Mouse (Mus musculus) thymus, adult 2 months (tissue): ENCODE results near the gene Gm5155. TPM values are rescaled to one million over a fixed set of nuclear protein-coding genes. Genes with fewer than 3 reads are reported as not detected.
"Not testable (repeated sequence)": the region's sequence is repeated elsewhere in the genome, so short reads cannot be mapped to it uniquely, and the experiment has no call there.

Source experiments
- DNase-seq: peaks from one replicate; pipeline ENCODE4 v3.0.0; 2021
- H3K27ac ChIP-seq: fragments of 200-500 bp; 2 replicates; pipeline ENCODE4 v1.5.1; 2012; ENCODE audit warnings: low read length, control low read depth; ENCODE audit not compliant: control insufficient read depth, insufficient read depth
- H3K27me3 ChIP-seq: fragments of 200-500 bp; 2 replicates; pipeline ENCODE4 v1.6.1; 2012; ENCODE audit warnings: mild to moderate bottlenecking, low read length, moderate library complexity, mixed read lengths; ENCODE audit not compliant: control insufficient read depth, insufficient read depth
- H3K36me3 ChIP-seq: fragments of 200-500 bp; 2 replicates; pipeline ENCODE4 v1.6.1; 2012; ENCODE audit warnings: mild to moderate bottlenecking, low read length, moderate library complexity; ENCODE audit not compliant: control insufficient read depth, insufficient read depth
- H3K4me1 ChIP-seq: fragments of 200-500 bp; replicated peaks from 2 replicates; pipeline ENCODE4 v1.6.1; 2012; ENCODE audit warnings: low read length; ENCODE audit not compliant: control insufficient read depth, insufficient read depth
- H3K4me3 ChIP-seq: fragments of 200-500 bp; 2 replicates; pipeline ENCODE4 v1.5.1; 2012; ENCODE audit warnings: mild to moderate bottlenecking, low read length, control low read depth, moderate library complexity; ENCODE audit not compliant: control insufficient read depth, insufficient read depth
- CTCF ChIP-seq: fragments of 200-500 bp; IDR thresholded peaks from 2 replicates; pipeline ENCODE4 v1.5.1; 2012; ENCODE audit warnings: mild to moderate bottlenecking, control low read depth, low read length, moderate library complexity, borderline replicate concordance; ENCODE audit not compliant: control insufficient read depth, poor library complexity, insufficient read depth; ENCODE audit errors: extremely low read depth
- POLR2A ChIP-seq: fragments of 200-500 bp; IDR thresholded peaks from 2 replicates; pipeline ENCODE4 v1.6.1; 2012; ENCODE audit warnings: mild to moderate bottlenecking, low read length, control low read depth, moderate library complexity; ENCODE audit not compliant: control insufficient read depth, poor library complexity, insufficient read depth; ENCODE audit errors: extremely low read depth
- WGBS: fragments of 180-500 bp; shearing (Covaris S2); methylation state at CpG from one replicate; pipeline ENCODE4 v1.1.7; 2018; 5-methylcytosine and 5-hydroxymethylcytosine counted together
- polyA plus RNA-seq: library from polyadenylated mRNA; depleted of rRNA; stranded (reverse); fragments of >200 nt; gene quantifications from 2 replicates; pipeline ENCODE4 v1.2.3, GENCODE M21; 2012; rRNA removed

Gm5155 gene
- not detected in 2 replicates for polyA plus RNA-seq

DNA sequence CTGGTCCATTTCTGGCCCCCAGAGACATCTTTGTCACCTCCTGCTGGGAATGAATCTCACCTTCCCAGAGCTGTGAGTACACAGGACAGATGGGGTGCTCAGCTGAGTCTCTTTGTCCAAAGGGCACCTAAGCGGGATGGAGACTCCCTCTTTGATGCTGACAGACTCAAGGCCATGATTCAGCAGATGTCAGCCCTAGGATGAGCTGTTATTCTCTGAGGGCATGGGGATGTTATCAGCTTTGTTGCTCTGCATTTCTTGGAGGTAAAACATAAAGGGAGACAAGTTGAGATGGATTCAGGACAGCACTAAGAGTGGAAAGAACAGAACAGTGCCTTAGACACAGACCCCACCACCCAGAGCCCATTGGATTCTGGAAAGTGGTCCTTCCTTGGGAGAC lies at the start of gene Gm5155:
Gm5155 (plus strand) TSS at position 301 of the 400 bp plus-strand sequence.
- Histone ChIP-seq H3K36me3 (no peaks in the 10 kb centered on the region), H3K27me3 (no peaks in the 10 kb centered on the region), H3K27ac (no peak within 1 kb of the TSS), H3K4me1 (no peaks in the 10 kb centered on the region), H3K4me3 (no peak within 1 kb of the TSS)
- no peak for TF ChIP-seq CTCF
- no peak for TF ChIP-seq POLR2A
- DNase-seq = no peak
- 91% methylated on average over 1 of the region's 1 CpGs for WGBS

DNA sequence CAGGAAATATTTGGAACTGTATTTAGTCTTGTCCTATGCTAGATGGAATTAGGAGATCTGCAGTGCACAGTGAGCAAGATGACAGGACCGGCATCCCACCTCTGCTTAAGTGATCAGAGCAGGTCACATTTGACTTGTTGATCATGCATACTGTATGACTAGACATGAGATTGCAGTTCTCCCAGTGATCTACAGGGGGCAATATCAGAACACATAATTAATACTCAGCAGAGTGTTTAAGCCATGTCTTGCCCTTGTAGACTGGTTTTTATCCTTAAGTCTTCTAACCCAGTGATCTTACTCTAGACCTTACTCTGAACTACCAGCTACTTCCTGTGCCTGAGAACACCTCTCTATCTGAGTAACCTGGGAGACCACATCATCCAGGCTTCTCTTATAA lies 791 bp upstream of the Gm5155 start:
- Histone ChIP-seq H3K27ac (no peak overlapping the region), H3K27me3 (no peaks in the 10 kb centered on the region), H3K4me3 (no peak overlapping the region), H3K36me3 (no peaks in the 10 kb centered on the region), H3K4me1 (no peaks in the 10 kb centered on the region)
- WGBS = 94% methylated on average over 1 of the region's 1 CpGs
- TF ChIP-seq CTCF = no peak
- no peak for TF ChIP-seq POLR2A
- DNase-seq = no peak

GRCm38 (mm10) chr7:17895341-17895740 lies 23.8 kb downstream of the Gm5155 start:
- not testable (repeated sequence) for H3K36me3 ChIP-seq, H3K27me3 ChIP-seq, H3K4me3 ChIP-seq, DNase-seq, H3K27ac ChIP-seq, H3K4me1 ChIP-seq
- 86% methylated on average over 1 of the region's 1 CpGs for WGBS

- DNase-seq = no peak
- Histone ChIP-seq H3K27ac (no peak overlapping the region), H3K4me1 (no peaks in the 10 kb centered on the region), H3K36me3 (no peaks in the 10 kb centered on the region), H3K4me3 (no peak overlapping the region), H3K27me3 (no peaks in the 10 kb centered on the region)
- TF ChIP-seq POLR2A = no peak
- TF ChIP-seq CTCF = no peak
- 77% methylated on average over 6 of the region's 6 CpGs for WGBS
Observed at GRCm38 (mm10) chr7:17903146-17903915, 31.8 kb downstream of the Gm5155 start.

Other genes starting within 250 kb of the Gm5155 start
- not detected in 2 replicates for gene Ceacam5, start 158.5 kb upstream of the Gm5155 start, polyA plus RNA-seq
- gene Ceacam14, start 59.1 kb upstream of the Gm5155 start, polyA plus RNA-seq = not detected in 2 replicates
- gene Ceacam11, start 100.4 kb downstream of the Gm5155 start, polyA plus RNA-seq = 0.20 TPM in 1 of 2 replicates, not detected in the other
- 0.13 TPM in 1 of 2 replicates, not detected in the other for gene Ceacam13, start 138.1 kb downstream of the Gm5155 start, polyA plus RNA-seq
- gene Ceacam12, start 194.2 kb downstream of the Gm5155 start, polyA plus RNA-seq = not detected in 2 replicates